Mouse (Mus musculus): ENCODE measurements around the gene Tnfrsf13c. TPM values are rescaled to one million over a fixed set of nuclear protein-coding genes. Genes with fewer than 3 reads are reported as not detected.
A peak's percentile ranks its signal among the peaks of the same experiment; 100 is the strongest.

The Tnfrsf13c gene
- polyA plus RNA-seq, 1 experiment from 2014 or later = 0.16 TPM

DNA sequence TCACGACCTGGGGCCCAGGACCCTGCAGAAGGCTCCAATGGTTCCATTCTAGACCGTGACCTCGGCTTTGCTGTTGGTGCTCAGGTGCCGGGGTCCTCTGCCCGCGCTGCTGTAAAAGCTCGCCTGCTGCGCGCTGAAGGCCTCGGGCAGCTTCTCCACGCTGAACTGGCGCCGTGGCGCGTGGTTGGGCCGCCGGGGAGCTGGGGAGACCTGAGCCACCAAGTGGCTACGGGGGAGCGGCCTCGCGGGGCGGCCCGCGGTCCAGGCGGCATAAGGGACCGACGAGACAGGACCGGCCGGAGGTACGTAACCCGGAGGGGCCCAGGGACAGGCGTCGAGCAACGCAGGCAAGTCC lies 17.1 kb downstream of the Tnfrsf13c start:
- 21% methylated on average over 34 of the region's 34 CpGs for WGBS

DNA sequence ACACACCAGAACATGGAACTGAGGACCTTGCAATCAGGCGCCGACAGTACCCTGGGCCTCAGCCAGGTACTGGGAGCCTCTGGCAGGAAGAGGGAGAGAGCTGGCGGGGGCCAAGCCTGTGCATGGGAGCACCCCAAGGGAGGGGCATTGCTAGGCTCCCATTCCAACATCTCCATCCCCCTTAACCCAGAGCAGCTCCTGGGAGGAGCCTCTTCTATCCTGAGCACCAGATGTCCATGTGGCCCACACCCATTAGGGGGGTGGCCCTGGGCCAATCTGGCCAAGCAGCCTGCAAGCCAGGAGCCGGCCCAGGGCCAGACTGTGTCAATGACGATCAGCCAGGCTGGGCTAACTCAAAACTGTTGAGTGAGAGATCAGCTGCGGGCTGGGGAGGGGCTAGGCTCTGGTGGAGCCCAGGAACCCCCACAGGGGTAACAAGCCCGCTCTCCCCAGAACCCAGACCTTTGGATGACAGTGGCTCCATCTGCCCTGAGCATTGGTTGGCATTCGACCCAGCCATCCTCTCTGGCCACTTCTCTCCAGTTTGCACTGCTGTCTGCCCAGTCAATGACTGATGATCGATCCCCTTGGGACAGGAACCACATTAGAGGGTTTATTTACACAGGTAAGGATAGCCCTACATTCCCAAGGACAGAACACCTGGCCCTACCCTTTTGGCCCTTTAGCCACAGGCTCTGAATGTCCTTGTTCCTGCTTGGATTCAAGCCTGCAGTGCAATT lies 17.6 kb downstream of the Tnfrsf13c start:
- no peak overlapping the region; the same call in 1 of the 2 replicates for H3K4me2 ChIP-seq
- H3K27me3 ChIP-seq (replicated peaks; ENCODE audit: control insufficient read depth, insufficient read depth, low read length) = peaks cover 65% of the 10 kb centered on the region
- H3K27ac ChIP-seq (ENCODE audit: low read depth, low read length) = no peak overlapping the region
- H3K9ac ChIP-seq (ENCODE audit: low read depth, low read length) = no peak overlapping the region
- ATAC-seq (replicated peaks; ENCODE audit: low FRiP score) = no peak
- H3K4me3 ChIP-seq (ENCODE audit: low read depth, low read length) = no peak overlapping the region
- 63% methylated on average over 9 of the region's 9 CpGs for WGBS
- peaks cover 4% of the 10 kb centered on the region; the same call in 1 of the 2 replicates for H3K4me1 ChIP-seq (replicated peaks; ENCODE audit: control insufficient read depth, insufficient read depth, low read length)
- DNase-seq (ENCODE audit: low spot score) = no peak
- peaks cover 17% of the 10 kb centered on the region for H3K36me3 ChIP-seq (ENCODE audit: control insufficient read depth, insufficient read depth, low read length)
- no peaks in the 10 kb centered on the region for H3K9me3 ChIP-seq (ENCODE audit: control insufficient read depth, low read length)

More for the DNA sequence above, 17.1 kb downstream of the Tnfrsf13c start:
- Histone ChIP-seq H3K4me1 (replicated peaks; ENCODE audit: control insufficient read depth, insufficient read depth, low read length) (peaks cover 9% of the 10 kb centered on the region), H3K36me3 (ENCODE audit: control insufficient read depth, insufficient read depth, low read length) (peaks cover 15% of the 10 kb centered on the region), H3K27ac (ENCODE audit: low read depth, low read length) (no peak overlapping the region), H3K4me3 (ENCODE audit: low read depth, low read length) (no peak overlapping the region), H3K9ac (ENCODE audit: low read depth, low read length) (no peak overlapping the region), H3K4me2 (peak overlapping the region; percentile 17; the same call in 1 of the 2 replicates), H3K27me3 (replicated peaks; ENCODE audit: control insufficient read depth, insufficient read depth, low read length) (peaks cover 70% of the 10 kb centered on the region), H3K9me3 (ENCODE audit: control insufficient read depth, low read length) (no peaks in the 10 kb centered on the region)
- no peak for DNase-seq (ENCODE audit: low spot score)
- ATAC-seq (replicated peaks; ENCODE audit: low FRiP score) = no peak

DNA sequence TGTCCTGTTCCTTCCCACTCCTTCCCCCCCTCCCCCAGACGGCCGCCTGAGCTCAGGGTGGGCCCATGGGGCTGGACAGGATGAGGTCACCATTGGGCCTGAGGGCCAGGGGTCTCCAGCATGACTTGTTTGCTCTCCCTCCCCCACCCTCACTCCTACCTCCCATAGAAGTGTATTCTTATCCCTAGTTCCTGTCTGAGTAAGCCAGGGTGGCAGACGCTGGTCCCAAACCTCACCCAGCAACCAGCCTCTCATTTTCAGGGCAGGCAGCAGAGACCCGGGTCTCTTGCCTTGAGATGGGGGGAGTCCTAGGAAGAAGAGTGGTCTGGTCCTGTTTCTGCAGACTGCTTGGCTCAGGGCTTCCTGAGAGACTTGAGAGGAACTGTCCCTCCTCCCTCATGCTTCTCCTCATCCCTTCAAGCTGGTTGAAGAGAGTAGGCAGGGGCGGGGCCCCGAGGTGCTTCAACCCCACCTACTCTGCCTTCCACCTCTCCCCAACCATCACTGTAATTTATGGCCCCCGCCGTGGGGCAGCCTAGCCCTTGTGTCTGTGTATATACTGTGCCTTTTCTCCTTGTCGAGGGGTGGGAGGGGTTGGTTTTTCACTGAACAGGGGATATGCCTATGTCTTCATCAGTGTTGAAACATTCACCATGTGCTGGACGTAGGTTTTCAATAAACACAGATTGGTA lies 19.3 kb downstream of the Tnfrsf13c start:
- Histone ChIP-seq H3K4me2 (no peak overlapping the region), H3K9ac (ENCODE audit: low read depth, low read length) (no peak overlapping the region), H3K27me3 (replicated peaks; ENCODE audit: control insufficient read depth, insufficient read depth, low read length) (peaks cover 48% of the 10 kb centered on the region), H3K27ac (ENCODE audit: low read depth, low read length) (no peak overlapping the region), H3K9me3 (ENCODE audit: control insufficient read depth, low read length) (no peaks in the 10 kb centered on the region), H3K36me3 (ENCODE audit: control insufficient read depth, insufficient read depth, low read length) (peaks cover 20% of the 10 kb centered on the region), H3K4me1 (replicated peaks; ENCODE audit: control insufficient read depth, insufficient read depth, low read length) (peaks cover 4% of the 10 kb centered on the region; the same call in 1 of the 2 replicates), H3K4me3 (ENCODE audit: low read depth, low read length) (no peak overlapping the region)
- 72% methylated on average over 10 of the region's 10 CpGs for WGBS
- no peak for DNase-seq (ENCODE audit: low spot score)
- no peak for ATAC-seq (replicated peaks; ENCODE audit: low FRiP score)

DNA sequence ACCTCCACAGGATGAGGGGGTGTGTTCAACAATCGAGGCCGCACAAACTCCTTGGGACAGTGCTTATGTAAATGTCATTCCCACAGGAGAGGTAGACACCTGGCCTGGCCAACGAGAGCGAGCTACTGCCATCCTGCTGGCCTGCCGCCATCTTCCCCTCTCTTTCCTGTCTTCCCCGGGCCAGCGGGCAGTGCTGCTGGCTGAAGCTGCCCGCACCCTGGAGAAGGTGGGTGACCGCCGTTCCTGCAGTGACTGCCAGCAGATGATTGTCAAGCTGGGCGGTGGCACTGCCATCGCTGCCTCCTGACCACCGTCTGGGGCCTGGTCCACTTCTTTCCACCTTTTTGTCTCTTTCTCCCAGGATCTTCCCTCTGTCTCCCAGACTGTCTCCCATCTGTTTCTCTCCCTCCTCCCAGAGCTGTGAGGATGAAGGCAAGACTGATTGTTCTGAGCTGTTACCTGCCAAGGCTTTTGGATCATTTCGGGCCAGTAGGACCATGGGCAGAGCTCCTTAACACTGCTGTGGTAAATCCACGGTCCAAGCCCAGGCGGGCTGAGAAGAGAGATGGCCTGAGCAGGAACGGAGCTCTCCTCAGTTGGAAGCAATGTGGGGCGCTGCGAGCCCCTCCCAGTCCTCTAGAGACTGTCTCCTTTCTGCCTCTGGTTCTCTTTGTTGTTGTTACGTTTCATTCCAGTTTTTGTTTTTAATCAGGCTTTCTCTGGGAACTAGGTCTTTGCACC lies 20.4 kb downstream of the Tnfrsf13c start:
- Histone ChIP-seq H3K4me3 (ENCODE audit: low read depth, low read length) (no peak overlapping the region), H3K9me3 (ENCODE audit: control insufficient read depth, low read length) (no peaks in the 10 kb centered on the region), H3K36me3 (ENCODE audit: control insufficient read depth, insufficient read depth, low read length) (peaks cover 21% of the 10 kb centered on the region), H3K4me1 (replicated peaks; ENCODE audit: control insufficient read depth, insufficient read depth, low read length) (peaks cover 4% of the 10 kb centered on the region; the same call in 1 of the 2 replicates), H3K27me3 (replicated peaks; ENCODE audit: control insufficient read depth, insufficient read depth, low read length) (peaks cover 37% of the 10 kb centered on the region), H3K4me2 (no peak overlapping the region), H3K27ac (ENCODE audit: low read depth, low read length) (no peak overlapping the region), H3K9ac (ENCODE audit: low read depth, low read length) (no peak overlapping the region)
- 90% methylated on average over 20 of the region's 20 CpGs for WGBS
- ATAC-seq (replicated peaks; ENCODE audit: low FRiP score) (no peak), DNase-seq (ENCODE audit: low spot score) (no peak)

DNA sequence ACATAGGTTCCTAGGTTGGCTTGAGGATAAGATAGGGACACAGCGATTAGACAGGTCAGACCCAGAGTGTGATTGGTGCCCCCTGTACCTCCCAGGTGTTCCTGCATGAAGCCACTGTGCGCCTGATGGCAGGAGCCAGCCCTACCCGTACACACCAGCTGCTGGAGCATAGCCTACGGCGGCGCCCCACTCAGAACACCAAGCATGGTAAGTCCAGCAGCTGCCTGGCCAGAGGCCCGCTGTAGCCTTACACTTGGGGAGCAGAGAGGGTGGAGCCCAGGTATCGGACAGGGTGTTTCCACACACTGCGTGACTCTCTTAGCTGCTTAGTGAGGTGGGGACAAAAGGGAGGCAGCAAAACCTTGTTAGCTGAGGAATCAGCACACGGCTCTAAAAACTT lies 21.1 kb downstream of the Tnfrsf13c start:
- no peak overlapping the region for H3K4me3 ChIP-seq (ENCODE audit: low read depth, low read length)
- peaks cover 4% of the 10 kb centered on the region; the same call in 1 of the 2 replicates for H3K4me1 ChIP-seq (replicated peaks; ENCODE audit: control insufficient read depth, insufficient read depth, low read length)
- no peaks in the 10 kb centered on the region for H3K9me3 ChIP-seq (ENCODE audit: control insufficient read depth, low read length)
- H3K27ac ChIP-seq (ENCODE audit: low read depth, low read length) = no peak overlapping the region
- DNase-seq (ENCODE audit: low spot score) = no peak
- H3K9ac ChIP-seq (ENCODE audit: low read depth, low read length) = no peak overlapping the region
- H3K27me3 ChIP-seq (replicated peaks; ENCODE audit: control insufficient read depth, insufficient read depth, low read length) = peaks cover 31% of the 10 kb centered on the region
- peaks cover 25% of the 10 kb centered on the region for H3K36me3 ChIP-seq (ENCODE audit: control insufficient read depth, insufficient read depth, low read length)
- 89% methylated on average over 10 of the region's 10 CpGs for WGBS
- no peak overlapping the region for H3K4me2 ChIP-seq
- ATAC-seq (replicated peaks; ENCODE audit: low FRiP score) = no peak

DNA sequence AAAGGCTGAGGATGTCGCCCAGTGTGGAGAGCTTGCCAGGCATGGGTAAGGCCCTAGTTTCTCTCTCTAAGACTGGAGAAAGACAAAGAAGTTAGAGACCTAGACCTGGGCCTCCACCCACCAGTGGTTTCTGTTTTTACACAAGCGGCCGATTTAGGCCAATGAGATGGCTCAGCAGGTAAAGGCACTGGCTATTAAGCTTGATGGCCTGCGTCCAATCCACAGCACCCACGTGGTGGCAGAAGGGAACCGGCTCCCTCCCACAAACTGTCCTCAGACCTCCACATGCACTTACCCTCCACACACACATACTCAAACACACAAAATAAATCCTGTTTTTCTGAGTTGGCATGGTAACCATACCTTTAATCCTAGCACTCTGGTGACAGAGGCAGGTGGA lies 22.1 kb downstream of the Tnfrsf13c start:
- ATAC-seq (replicated peaks; ENCODE audit: low FRiP score) = no peak
- WGBS = 87% methylated on average over 6 of the region's 6 CpGs
- no peak overlapping the region for H3K27ac ChIP-seq (ENCODE audit: low read depth, low read length)
- peaks cover 21% of the 10 kb centered on the region for H3K27me3 ChIP-seq (replicated peaks; ENCODE audit: control insufficient read depth, insufficient read depth, low read length)
- no peak for DNase-seq (ENCODE audit: low spot score)
- no peak overlapping the region for H3K9ac ChIP-seq (ENCODE audit: low read depth, low read length)
- 0 out of 2 replicates have a peak, but pooled peaks cover 4% of the 10 kb centered on the region for H3K4me1 ChIP-seq (replicated peaks; ENCODE audit: control insufficient read depth, insufficient read depth, low read length)
- no peaks in the 10 kb centered on the region for H3K9me3 ChIP-seq (ENCODE audit: control insufficient read depth, low read length)
- H3K4me3 ChIP-seq (ENCODE audit: low read depth, low read length) = no peak overlapping the region
- no peak overlapping the region for H3K4me2 ChIP-seq
- H3K36me3 ChIP-seq (ENCODE audit: control insufficient read depth, insufficient read depth, low read length) = peaks cover 32% of the 10 kb centered on the region

DNA sequence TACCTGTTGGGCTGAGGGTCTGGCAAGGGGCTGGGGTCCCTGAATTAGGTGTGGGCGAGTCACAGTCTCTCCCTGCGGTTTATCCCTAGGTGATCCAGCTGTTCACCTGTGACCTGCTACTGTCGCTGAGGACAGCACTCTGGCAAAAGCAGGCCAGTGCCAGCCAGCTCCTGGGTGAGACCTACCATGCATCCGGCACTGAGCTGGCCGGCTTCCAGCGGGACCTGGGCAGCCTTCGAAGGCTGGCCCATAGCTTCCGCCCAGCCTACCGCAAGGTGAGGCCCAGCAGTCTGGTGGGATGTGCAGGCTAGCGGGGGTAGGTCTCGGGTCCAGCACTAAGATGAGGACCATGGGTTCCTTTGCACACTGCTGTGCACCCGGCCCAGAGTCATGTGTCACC lies 24.6 kb downstream of the Tnfrsf13c start:
- WGBS = 86% methylated on average over 12 of the region's 12 CpGs
- H3K4me1 ChIP-seq (replicated peaks; ENCODE audit: control insufficient read depth, insufficient read depth, low read length) = no peaks in the 10 kb centered on the region
- no peak overlapping the region for H3K9ac ChIP-seq (ENCODE audit: low read depth, low read length)
- no peak overlapping the region for H3K4me3 ChIP-seq (ENCODE audit: low read depth, low read length)
- no peak overlapping the region for H3K27ac ChIP-seq (ENCODE audit: low read depth, low read length)
- H3K9me3 ChIP-seq (ENCODE audit: control insufficient read depth, low read length) = no peaks in the 10 kb centered on the region
- H3K27me3 ChIP-seq (replicated peaks; ENCODE audit: control insufficient read depth, insufficient read depth, low read length) = no peaks in the 10 kb centered on the region
- H3K36me3 ChIP-seq (ENCODE audit: control insufficient read depth, insufficient read depth, low read length) = peaks cover 52% of the 10 kb centered on the region
- H3K4me2 ChIP-seq = no peak overlapping the region
- ATAC-seq (replicated peaks; ENCODE audit: low FRiP score) = no peak
- DNase-seq (ENCODE audit: low spot score) = no peak

DNA sequence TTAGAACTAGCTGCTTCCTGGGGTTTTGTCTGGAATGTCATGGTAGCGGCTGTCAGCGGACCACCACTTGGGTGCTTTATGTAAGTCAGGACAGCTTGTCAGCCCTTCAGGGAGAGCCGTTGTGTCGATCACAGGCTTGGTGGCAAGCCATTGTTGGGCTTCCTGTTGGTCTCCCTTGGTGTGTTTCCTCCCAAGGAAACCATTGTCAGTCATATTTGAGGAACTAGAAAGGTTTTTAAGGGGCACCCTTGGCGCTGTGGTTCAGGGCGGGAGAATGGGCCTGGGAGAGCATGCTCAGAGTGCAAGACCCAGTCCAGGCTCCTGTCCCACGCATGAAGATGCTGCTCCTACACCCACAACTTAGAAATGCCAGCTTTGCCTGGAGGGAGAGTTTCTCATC lies 25.8 kb downstream of the Tnfrsf13c start:
- DNase-seq (ENCODE audit: low spot score) = no peak
- peak overlapping the region; percentile 36; the same call in 1 of the 2 replicates for H3K27ac ChIP-seq (ENCODE audit: low read depth, low read length)
- no peaks in the 10 kb centered on the region for H3K4me1 ChIP-seq (replicated peaks; ENCODE audit: control insufficient read depth, insufficient read depth, low read length)
- no peak for ATAC-seq (replicated peaks; ENCODE audit: low FRiP score)
- H3K4me2 ChIP-seq = no peak overlapping the region
- H3K9ac ChIP-seq (ENCODE audit: low read depth, low read length) = no peak overlapping the region
- no peaks in the 10 kb centered on the region for H3K9me3 ChIP-seq (ENCODE audit: control insufficient read depth, low read length)
- H3K27me3 ChIP-seq (replicated peaks; ENCODE audit: control insufficient read depth, insufficient read depth, low read length) = no peaks in the 10 kb centered on the region
- H3K4me3 ChIP-seq (ENCODE audit: low read depth, low read length) = no peak overlapping the region
- H3K36me3 ChIP-seq (ENCODE audit: control insufficient read depth, insufficient read depth, low read length) = peaks cover 57% of the 10 kb centered on the region
- WGBS = 69% methylated on average over 7 of the region's 7 CpGs
